Mouse (Mus musculus): Measurements from ENCODE around the gene Nppa. TPM values are rescaled to one million over a fixed set of nuclear protein-coding genes. Genes with fewer than 3 reads are reported as not detected.

The Nppa gene
- polyA plus RNA-seq, 1 experiment = 0.58 TPM

- WGBS = 60% methylated on average over 3 of the region's 3 CpGs
- Histone ChIP-seq H3K27ac (ENCODE audit: insufficient read depth, low read depth, low read length) (no peak overlapping the region), H3K27me3 (replicated peaks; ENCODE audit: control insufficient read depth, insufficient read depth, low read length) (no peaks in the 10 kb centered on the region), H3K4me1 (ENCODE audit: control insufficient read depth, insufficient read depth, low read length) (no peaks in the 10 kb centered on the region), H3K36me3 (ENCODE audit: control insufficient read depth, insufficient read depth, low read length) (peaks cover 3% of the 10 kb centered on the region; the same call in 1 of the 2 replicates), H3K4me3 (ENCODE audit: insufficient read depth, low read depth, low read length) (no peak overlapping the region)
- TF ChIP-seq POLR2A (IDR thresholded peaks at IDR 0.05; ENCODE audit: low read depth, low read length) = no peak
- no peak for TF ChIP-seq CTCF (conservative IDR thresholded peaks at IDR 0.05; ENCODE audit: insufficient read depth, insufficient read length, low read depth, low read length)
- DNase-seq = no peak
These were observed 10.8 kb downstream of the Nppa start for GRCm38 (mm10) chr4:148011332-148011731.

- Histone ChIP-seq H3K27ac (ENCODE audit: insufficient read depth, low read depth, low read length) (no peak overlapping the region), H3K36me3 (ENCODE audit: control insufficient read depth, insufficient read depth, low read length) (no peaks in the 10 kb centered on the region)
- WGBS = 52% methylated on average over 4 of the region's 4 CpGs
These were observed 11.7 kb downstream of the Nppa start for GRCm38 (mm10) chr4:148012216-148012615.

DNA sequence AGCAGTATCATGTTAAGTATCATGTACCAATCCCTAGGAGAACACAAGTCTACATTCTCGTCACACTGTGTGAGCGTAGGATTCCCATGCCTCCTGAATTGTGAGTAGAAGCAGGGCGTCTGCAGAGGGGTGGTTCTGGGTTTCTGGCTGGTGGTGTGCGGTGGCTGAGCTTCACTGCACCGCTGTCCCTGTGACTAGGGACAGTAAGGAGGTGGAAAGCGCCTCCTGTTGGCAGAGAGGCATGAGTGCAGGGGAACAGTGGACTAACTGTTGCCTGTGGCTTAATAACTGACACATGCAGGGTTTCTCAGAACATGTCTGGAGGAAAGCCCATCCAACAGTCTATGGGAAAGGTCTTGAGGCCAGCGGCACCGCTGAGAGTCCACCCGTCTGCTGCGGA lies 14.9 kb downstream of the Nppa start:
- Histone ChIP-seq H3K27me3 (replicated peaks; ENCODE audit: control insufficient read depth, insufficient read depth, low read length) (no peaks in the 10 kb centered on the region), H3K4me1 (ENCODE audit: control insufficient read depth, insufficient read depth, low read length) (peaks cover 6% of the 10 kb centered on the region; the same call in 1 of the 2 replicates), H3K4me3 (ENCODE audit: insufficient read depth, low read depth, low read length) (no peak overlapping the region), H3K27ac (ENCODE audit: insufficient read depth, low read depth, low read length) (no peak overlapping the region), H3K36me3 (ENCODE audit: control insufficient read depth, insufficient read depth, low read length) (no peaks in the 10 kb centered on the region)
- DNase-seq = peak; percentile 32
- WGBS = 83% methylated on average over 10 of the region's 10 CpGs
- TF ChIP-seq POLR2A (IDR thresholded peaks at IDR 0.05; ENCODE audit: low read depth, low read length) = no peak
- TF ChIP-seq CTCF (conservative IDR thresholded peaks at IDR 0.05; ENCODE audit: insufficient read depth, insufficient read length, low read depth, low read length) = peak; percentile 48

More at GRCm38 (mm10) chr4:148012216-148012615, 11.7 kb downstream of the Nppa start:
- DNase-seq = peak; percentile 66
- TF ChIP-seq POLR2A (IDR thresholded peaks at IDR 0.05; ENCODE audit: low read depth, low read length) = no peak
- no peak for TF ChIP-seq CTCF (conservative IDR thresholded peaks at IDR 0.05; ENCODE audit: insufficient read depth, insufficient read length, low read depth, low read length)
- Histone ChIP-seq H3K4me3 (ENCODE audit: insufficient read depth, low read depth, low read length) (no peak overlapping the region), H3K4me1 (ENCODE audit: control insufficient read depth, insufficient read depth, low read length) (peaks cover 6% of the 10 kb centered on the region; the same call in 1 of the 2 replicates), H3K27me3 (replicated peaks; ENCODE audit: control insufficient read depth, insufficient read depth, low read length) (no peaks in the 10 kb centered on the region)

DNA sequence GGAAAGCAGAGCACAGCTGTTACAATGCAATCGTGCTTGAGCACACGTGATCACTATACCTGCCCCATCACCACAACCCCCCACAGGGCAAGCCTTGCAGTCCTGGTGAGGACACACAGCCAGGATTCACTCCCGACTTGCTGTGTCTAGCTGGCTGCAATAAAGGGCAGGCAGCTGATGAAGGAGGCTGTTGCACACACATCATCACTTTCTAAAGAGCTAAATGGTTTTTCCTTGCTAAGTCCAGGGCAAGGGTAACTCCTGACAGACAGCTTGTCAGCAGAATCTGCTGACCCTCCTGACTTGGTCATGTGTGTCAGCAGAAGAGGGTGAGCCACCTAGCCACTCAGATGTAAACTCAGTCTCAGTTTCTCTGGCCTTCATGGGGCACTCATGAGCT lies 16.5 kb downstream of the Nppa start:
- H3K4me1 ChIP-seq (ENCODE audit: control insufficient read depth, insufficient read depth, low read length) = peaks cover 6% of the 10 kb centered on the region; the same call in 1 of the 2 replicates
- peak overlapping the region; percentile 67 for H3K27ac ChIP-seq (ENCODE audit: insufficient read depth, low read depth, low read length)
- no peak overlapping the region for H3K4me3 ChIP-seq (ENCODE audit: insufficient read depth, low read depth, low read length)
- H3K27me3 ChIP-seq (replicated peaks; ENCODE audit: control insufficient read depth, insufficient read depth, low read length) = no peaks in the 10 kb centered on the region
- DNase-seq = peak; percentile 81
- TF ChIP-seq POLR2A (IDR thresholded peaks at IDR 0.05; ENCODE audit: low read depth, low read length) (no peak), CTCF (conservative IDR thresholded peaks at IDR 0.05; ENCODE audit: insufficient read depth, insufficient read length, low read depth, low read length) (no peak)
- H3K36me3 ChIP-seq (ENCODE audit: control insufficient read depth, insufficient read depth, low read length) = no peaks in the 10 kb centered on the region; the same call in 1 of the 2 replicates
- WGBS = 61% methylated on average over 3 of the region's 3 CpGs

DNA sequence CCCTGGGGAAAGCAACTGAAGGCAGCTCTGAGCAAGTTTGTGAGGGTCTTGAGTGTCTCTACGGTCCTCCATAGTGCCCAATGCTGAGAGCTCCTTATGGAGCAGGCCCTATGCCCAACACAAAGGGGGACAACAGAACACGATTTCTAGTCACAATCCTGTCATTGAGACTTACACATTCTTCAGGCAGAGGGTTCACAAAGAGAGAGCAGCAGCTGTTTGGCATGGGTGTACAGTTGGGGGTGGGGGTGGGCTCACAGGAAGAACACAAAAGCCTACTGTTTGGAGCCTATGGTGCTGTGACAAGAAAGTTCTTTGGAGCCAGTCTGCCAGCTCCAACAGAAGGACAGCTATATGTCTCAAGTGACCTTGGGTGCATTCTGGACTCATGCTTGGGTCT lies 17.9 kb downstream of the Nppa start:
- H3K4me3 ChIP-seq (ENCODE audit: insufficient read depth, low read depth, low read length) = no peak overlapping the region
- WGBS = 73% methylated on average over 2 of the region's 2 CpGs
- peaks cover 6% of the 10 kb centered on the region; the same call in 1 of the 2 replicates for H3K4me1 ChIP-seq (ENCODE audit: control insufficient read depth, insufficient read depth, low read length)
- no peak for TF ChIP-seq POLR2A (IDR thresholded peaks at IDR 0.05; ENCODE audit: low read depth, low read length)
- no peak for TF ChIP-seq CTCF (conservative IDR thresholded peaks at IDR 0.05; ENCODE audit: insufficient read depth, insufficient read length, low read depth, low read length)
- no peaks in the 10 kb centered on the region; the same call in 1 of the 2 replicates for H3K36me3 ChIP-seq (ENCODE audit: control insufficient read depth, insufficient read depth, low read length)
- DNase-seq = no peak
- H3K27me3 ChIP-seq (replicated peaks; ENCODE audit: control insufficient read depth, insufficient read depth, low read length) = no peaks in the 10 kb centered on the region
- no peak overlapping the region for H3K27ac ChIP-seq (ENCODE audit: insufficient read depth, low read depth, low read length)

DNA sequence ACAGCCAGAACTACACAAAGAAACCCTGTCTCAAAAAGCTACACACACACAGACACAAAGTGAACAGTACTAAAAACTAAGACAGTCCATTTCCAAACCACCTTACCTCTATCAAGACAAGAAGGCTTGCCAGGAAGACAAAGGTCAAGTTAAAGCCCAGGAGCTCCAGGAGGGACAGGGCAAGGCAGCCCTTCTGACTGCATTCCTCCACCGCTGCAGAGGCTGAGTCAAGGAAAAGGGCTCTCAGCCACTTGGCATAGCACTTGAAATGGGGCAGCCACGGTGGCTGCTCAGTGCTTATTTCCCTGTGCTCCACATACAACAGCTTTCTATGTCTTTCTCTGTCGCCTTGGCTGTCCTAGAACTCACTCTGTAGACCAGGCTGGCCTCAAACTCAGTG lies 23.5 kb downstream of the Nppa start:
- TF ChIP-seq POLR2A (IDR thresholded peaks at IDR 0.05; ENCODE audit: low read depth, low read length) (no peak), CTCF (conservative IDR thresholded peaks at IDR 0.05; ENCODE audit: insufficient read depth, insufficient read length, low read depth, low read length) (no peak)
- Histone ChIP-seq H3K4me1 (ENCODE audit: control insufficient read depth, insufficient read depth, low read length) (peaks cover 7% of the 10 kb centered on the region; the same call in 1 of the 2 replicates), H3K4me3 (ENCODE audit: insufficient read depth, low read depth, low read length) (no peak overlapping the region), H3K27ac (ENCODE audit: insufficient read depth, low read depth, low read length) (peak overlapping the region; percentile 78), H3K36me3 (ENCODE audit: control insufficient read depth, insufficient read depth, low read length) (no peaks in the 10 kb centered on the region; the same call in 1 of the 2 replicates), H3K27me3 (replicated peaks; ENCODE audit: control insufficient read depth, insufficient read depth, low read length) (no peaks in the 10 kb centered on the region)
- WGBS = 68% methylated on average over 3 of the region's 3 CpGs
- DNase-seq = peak; percentile 91

GRCm38 (mm10) chr4:148029297-148029696 lies 28.8 kb downstream of the Nppa start:
- peak; percentile 72 for DNase-seq
- TF ChIP-seq CTCF (conservative IDR thresholded peaks at IDR 0.05; ENCODE audit: insufficient read depth, insufficient read length, low read depth, low read length) = no peak
- TF ChIP-seq POLR2A (IDR thresholded peaks at IDR 0.05; ENCODE audit: low read depth, low read length) = no peak
- 63% methylated on average over 7 of the region's 7 CpGs for WGBS
- Histone ChIP-seq H3K4me3 (ENCODE audit: insufficient read depth, low read depth, low read length) (no peak overlapping the region), H3K27ac (ENCODE audit: insufficient read depth, low read depth, low read length) (peak overlapping the region; percentile 2; the same call in 1 of the 2 replicates), H3K27me3 (replicated peaks; ENCODE audit: control insufficient read depth, insufficient read depth, low read length) (no peaks in the 10 kb centered on the region), H3K4me1 (ENCODE audit: control insufficient read depth, insufficient read depth, low read length) (peaks cover 5% of the 10 kb centered on the region; the same call in 1 of the 2 replicates), H3K36me3 (ENCODE audit: control insufficient read depth, insufficient read depth, low read length) (no peaks in the 10 kb centered on the region)
